In genomic region chr2:158317026-158317425, GRCm38 (mm10) we compare ENCODE assay signal across 9 mouse cellular contexts. TPM values are rescaled to one million over a fixed set of nuclear protein-coding genes. Genes with fewer than 3 reads are reported as not detected.
DNase-seq lines count a peak whose midpoint lies in the region; ATAC-seq and TF ChIP-seq lines count a peak whose summit lies in the region.
"Had no signal": no experiment of that assay in that cellular context is flagged by ENCODE, and none has a peak within 500 bp of the region (broad histone marks: within the 10 kb centered on the region; RNA-seq: fewer than 3 reads in every experiment).

No protein-coding gene starts in this region.

- no peaks in the 10 kb centered on the region for H3K36me3 ChIP-seq in intestine, embryonic 14.5 days (ENCODE audit: control insufficient read depth, insufficient read depth, low read length)
- no peaks in the 10 kb centered on the region for H3K36me3 ChIP-seq in intestine, embryonic 16.5 days (ENCODE audit: control insufficient read depth, insufficient read depth, low read length)
- no peaks in the 10 kb centered on the region for H3K36me3 ChIP-seq in kidney, embryonic 14.5 days (ENCODE audit: control insufficient read depth, insufficient read depth, low read length)
- H3K36me3 ChIP-seq in limb, embryonic 11.5 days (ENCODE audit: control insufficient read depth, insufficient read depth, low read length) = no peaks in the 10 kb centered on the region
- no peaks in the 10 kb centered on the region for H3K36me3 ChIP-seq in testis, adult 2 months (ENCODE audit: control insufficient read depth, insufficient read depth, low read length)
- H3K36me3 ChIP-seq: embryonic facial prominence, embryonic 12.5 days had no signal

- no peak overlapping the region for H3K27ac ChIP-seq in intestine, embryonic 14.5 days (ENCODE audit: low read depth)
- no peak overlapping the region for H3K27ac ChIP-seq in intestine, embryonic 16.5 days (ENCODE audit: low read length)
- H3K27ac ChIP-seq in kidney, embryonic 14.5 days (ENCODE audit: low read depth, low read length) = no peak overlapping the region
- no peak overlapping the region for H3K27ac ChIP-seq in limb, embryonic 11.5 days (replicated peaks; ENCODE audit: low read depth, low read length)
- no peak overlapping the region for H3K27ac ChIP-seq in testis, adult 2 months (ENCODE audit: control insufficient read depth, insufficient read depth, low read depth, low read length)
- H3K27ac ChIP-seq: embryonic facial prominence, embryonic 12.5 days had no signal

- no peak overlapping the region for H3K4me2 ChIP-seq in intestine, embryonic 14.5 days (ENCODE audit: low read length)
- no peak overlapping the region for H3K4me2 ChIP-seq in intestine, embryonic 16.5 days (ENCODE audit: low read depth, low read length)
- no peak overlapping the region for H3K4me2 ChIP-seq in kidney, embryonic 14.5 days (replicated peaks; ENCODE audit: low read depth, low read length)
- no peak overlapping the region for H3K4me2 ChIP-seq in limb, embryonic 11.5 days (ENCODE audit: low read depth, severe bottlenecking)
- H3K4me2 ChIP-seq: embryonic facial prominence, embryonic 12.5 days had no signal

- H3K9ac ChIP-seq in intestine, embryonic 14.5 days (ENCODE audit: low read length) = no peak overlapping the region
- no peak overlapping the region for H3K9ac ChIP-seq in intestine, embryonic 16.5 days (ENCODE audit: low read depth, low read length)
- H3K9ac ChIP-seq in kidney, embryonic 14.5 days (ENCODE audit: low read depth, low read length) = no peak overlapping the region
- H3K9ac ChIP-seq in limb, embryonic 11.5 days (ENCODE audit: low read length) = no peak overlapping the region
- H3K9ac ChIP-seq: embryonic facial prominence, embryonic 12.5 days had no signal

- no peak overlapping the region for H3K4me3 ChIP-seq in intestine, embryonic 14.5 days (ENCODE audit: low read depth, low read length)
- no peak overlapping the region for H3K4me3 ChIP-seq in intestine, embryonic 16.5 days (ENCODE audit: low read length)
- no peak overlapping the region for H3K4me3 ChIP-seq in kidney, embryonic 14.5 days (ENCODE audit: low read length)
- no peak overlapping the region for H3K4me3 ChIP-seq in limb, embryonic 11.5 days (ENCODE audit: low read depth, low read length)
- no peak overlapping the region for H3K4me3 ChIP-seq in testis, adult 2 months (ENCODE audit: control insufficient read depth, low read depth, low read length)
- H3K4me3 ChIP-seq: embryonic facial prominence, embryonic 12.5 days had no signal

- peak; percentile 79 for DNase-seq in intestine, embryonic 14.5 days (ENCODE audit: low spot score)
- peak; percentile 66 for DNase-seq in adrenal gland, postnatal 25 days
- peak; percentile 35 to 82 for DNase-seq in frontal cortex, adult 2 months (ENCODE audit: extremely low spot score in 1 of 2, low spot score in 1 of 2)
- peak; percentile 81 for DNase-seq in limb, embryonic 11.5 days (ENCODE audit: low spot score)
- peak; percentile 72 for DNase-seq in naive thymus-derived CD4-positive, alpha-beta T cell, adult 2 months (ENCODE audit: low read depth)

- 19% methylated on average over 5 of the region's 5 CpGs for WGBS in intestine, embryonic 14.5 days
- WGBS in intestine, embryonic 16.5 days = 15% methylated on average over 5 of the region's 5 CpGs
- 18% methylated on average over 5 of the region's 5 CpGs for WGBS in kidney, embryonic 14.5 days
- 17% methylated on average over 5 of the region's 5 CpGs for WGBS in limb, embryonic 11.5 days

- TF ChIP-seq CTCF in testis, adult 2 months (IDR thresholded peaks at IDR 0.05; ENCODE audit: control insufficient read depth, insufficient read depth, insufficient replicate concordance, low read depth, low read length) = peak; percentile 77; the same call in 1 of the 2 replicates

- no peaks in the 10 kb centered on the region for H3K27me3 ChIP-seq in intestine, embryonic 14.5 days (replicated peaks; ENCODE audit: control insufficient read depth, insufficient read depth, low read length)
- no peaks in the 10 kb centered on the region for H3K27me3 ChIP-seq in intestine, embryonic 16.5 days (replicated peaks; ENCODE audit: control insufficient read depth, insufficient read depth, low read length)
- H3K27me3 ChIP-seq in kidney, embryonic 14.5 days (ENCODE audit: control insufficient read depth, insufficient read depth, low read length) = no peaks in the 10 kb centered on the region
- H3K27me3 ChIP-seq in limb, embryonic 11.5 days (ENCODE audit: control insufficient read depth, insufficient read depth, low read length) = no peaks in the 10 kb centered on the region
- no peaks in the 10 kb centered on the region for H3K27me3 ChIP-seq in testis, adult 2 months (ENCODE audit: control insufficient read depth, insufficient read depth, low read length)
- H3K27me3 ChIP-seq: embryonic facial prominence, embryonic 12.5 days had no signal

- H3K4me1 ChIP-seq in intestine, embryonic 14.5 days (replicated peaks; ENCODE audit: control insufficient read depth, insufficient read depth, low read length) = no peaks in the 10 kb centered on the region
- H3K4me1 ChIP-seq in intestine, embryonic 16.5 days (ENCODE audit: control insufficient read depth, insufficient read depth, low read length) = no peaks in the 10 kb centered on the region
- no peaks in the 10 kb centered on the region for H3K4me1 ChIP-seq in kidney, embryonic 14.5 days (ENCODE audit: control insufficient read depth, insufficient read depth, low read length)
- H3K4me1 ChIP-seq in limb, embryonic 11.5 days (ENCODE audit: control insufficient read depth, insufficient read depth, low read length) = no peaks in the 10 kb centered on the region
- H3K4me1 ChIP-seq in testis, adult 2 months (ENCODE audit: control insufficient read depth, insufficient read depth, low read length) = no peaks in the 10 kb centered on the region
- H3K4me1 ChIP-seq: embryonic facial prominence, embryonic 12.5 days had no signal

- no peak for TF ChIP-seq POLR2A in testis, adult 2 months (IDR thresholded peaks at IDR 0.05; ENCODE audit: control insufficient read depth, low read depth, low read length)

- no peaks in the 10 kb centered on the region for H3K9me3 ChIP-seq in intestine, embryonic 14.5 days (ENCODE audit: control insufficient read depth, low read length)
- H3K9me3 ChIP-seq in intestine, embryonic 16.5 days (ENCODE audit: control insufficient read depth, low read length) = no peaks in the 10 kb centered on the region
- H3K9me3 ChIP-seq in kidney, embryonic 14.5 days (ENCODE audit: control insufficient read depth, low read length) = no peaks in the 10 kb centered on the region
- no peaks in the 10 kb centered on the region for H3K9me3 ChIP-seq in limb, embryonic 11.5 days (ENCODE audit: control insufficient read depth, low read length)
- H3K9me3 ChIP-seq: embryonic facial prominence, embryonic 12.5 days had no signal

- no peak for ATAC-seq in intestine, embryonic 14.5 days (replicated peaks; ENCODE audit: low FRiP score, low TSS enrichment, low read depth)
- ATAC-seq in intestine, embryonic 16.5 days = no peak
- ATAC-seq in kidney, embryonic 14.5 days (ENCODE audit: low FRiP score, low TSS enrichment) = peak; percentile 76
- ATAC-seq in limb, embryonic 11.5 days (ENCODE audit: insufficient number of reproducible peaks, low FRiP score, low TSS enrichment, low read depth) = no peak

RNA-seq across cellular contexts. Expression of gene Lbp, which starts 10.7 kb away (rescaled TPM):
- polyA plus RNA-seq in intestine, embryonic 14.5 days (2014; fragmentation: Nextera tagmentation; extraction: Ambion mirVana) = 4.4 and 5.1 TPM in 2 replicates
- 3.8 and 4.6 TPM in 2 replicates for polyA plus RNA-seq in intestine, embryonic 16.5 days (2015; fragmentation: Nextera tagmentation; extraction: Ambion mirVana)
- 11.5 and 12.4 TPM in 2 replicates for total RNA-seq in adrenal gland, postnatal 25 days (2021)
- 1.8 and 3.3 TPM in 2 replicates for polyA plus RNA-seq in frontal cortex, adult 2 months (2012; rRNA removed)
- polyA plus RNA-seq in kidney, embryonic 14.5 days (2014; fragmentation: Nextera tagmentation; extraction: Ambion mirVana) = 26.4 and 30.9 TPM in 2 replicates
- 3.1 and 4.0 TPM in 2 replicates for polyA plus RNA-seq in limb, embryonic 11.5 days (2014; fragmentation: Nextera tagmentation; extraction: Ambion mirVana)
- polyA plus RNA-seq in testis, adult 2 months (2012; rRNA removed) = 14.9 and 17.2 TPM in 2 replicates

RNA-seq across cellular contexts. Expression of gene Snhg11, which starts 58.4 kb away (rescaled TPM):
- 5.5 and 6.1 TPM in 2 replicates for polyA plus RNA-seq in intestine, embryonic 14.5 days (2014; fragmentation: Nextera tagmentation; extraction: Ambion mirVana)
- polyA plus RNA-seq in intestine, embryonic 16.5 days (2015; fragmentation: Nextera tagmentation; extraction: Ambion mirVana) = 4.6 and 5.7 TPM in 2 replicates
- 5.3 and 8.6 TPM in 2 replicates for total RNA-seq in adrenal gland, postnatal 25 days (2021)
- polyA plus RNA-seq in frontal cortex, adult 2 months (2012; rRNA removed) = 1,510 and 1,726 TPM in 2 replicates
- 4.5 and 8.5 TPM in 2 replicates for polyA plus RNA-seq in kidney, embryonic 14.5 days (2014; fragmentation: Nextera tagmentation; extraction: Ambion mirVana)
- polyA plus RNA-seq in limb, embryonic 11.5 days (2014; fragmentation: Nextera tagmentation; extraction: Ambion mirVana) = 4.0 and 4.7 TPM in 2 replicates
- 2.4 and 3.4 TPM in 2 replicates for polyA plus RNA-seq in testis, adult 2 months (2012; rRNA removed)

RNA-seq across cellular contexts. Expression of gene Bpi, which starts 59.1 kb away (rescaled TPM):
- not detected in 2 replicates for polyA plus RNA-seq in intestine, embryonic 14.5 days (2014; fragmentation: Nextera tagmentation; extraction: Ambion mirVana)
- polyA plus RNA-seq in intestine, embryonic 16.5 days (2015; fragmentation: Nextera tagmentation; extraction: Ambion mirVana) = not detected in 2 replicates
- not detected in 2 replicates for total RNA-seq in adrenal gland, postnatal 25 days (2021)
- not detected in 2 replicates for polyA plus RNA-seq in frontal cortex, adult 2 months (2012; rRNA removed)
- 0.19 TPM in 1 of 2 replicates, not detected in the other for polyA plus RNA-seq in kidney, embryonic 14.5 days (2014; fragmentation: Nextera tagmentation; extraction: Ambion mirVana)
- polyA plus RNA-seq in limb, embryonic 11.5 days (2014; fragmentation: Nextera tagmentation; extraction: Ambion mirVana) = not detected in 2 replicates
- 60.2 and 67.8 TPM in 2 replicates for polyA plus RNA-seq in testis, adult 2 months (2012; rRNA removed)
- polyA plus RNA-seq: embryonic facial prominence, embryonic 12.5 days had no signal

Comparison
In these comparisons a context has a peak if more than half of its experiments do, and no peak if none do; other contexts are left out.
1. RNA of gene Snhg11, which starts 58.4 kb away (polyA plus RNA-seq): 1,510 to 1,726 TPM in frontal cortex, adult 2 months; 4.5 to 8.5 TPM in kidney, embryonic 14.5 days, 5.5 to 6.1 TPM in intestine, embryonic 14.5 days, 4.6 to 5.7 TPM in intestine, embryonic 16.5 days, 4.0 to 4.7 TPM in limb, embryonic 11.5 days and 2.4 to 3.4 TPM in testis, adult 2 months; every median in the first group is over 100 times any median in the second.
2. RNA of gene Bpi, which starts 59.1 kb away (polyA plus RNA-seq): 60.2 to 67.8 TPM in testis, adult 2 months; 0.19 TPM in kidney, embryonic 14.5 days, not detected in intestine, embryonic 14.5 days, not detected in limb, embryonic 11.5 days, not detected in frontal cortex, adult 2 months and not detected in intestine, embryonic 16.5 days; every median in the first group is over 10 times any median in the second.
3. Peak in every context shown above with its lines, with median percentiles within 50 percentile points of each other: DNase-seq.